Mouse (Mus musculus) lung, embryonic 14.5 days (tissue): Measurements from ENCODE around the gene Polr2h. TPM values are rescaled to one million over a fixed set of nuclear protein-coding genes. Genes with fewer than 3 reads are reported as not detected.

Experiments used
- ATAC-seq: fragments of 200-750 bp; cut with Nextera tagmentation; 2 replicates; pipeline ENCODE4 v1.8.0; 2017; ENCODE audit warnings: mild to moderate bottlenecking, moderate TSS enrichment, moderate library complexity; ENCODE audit not compliant: insufficient read depth
- DNase-seq: peaks from one replicate; pipeline ENCODE4 v3.0.0-alpha.2; 2015
- H3K27ac ChIP-seq: fragments of 300-500 bp; sonication (generic); 2 replicates; pipeline ENCODE4 v1.5.1; 2014; ENCODE audit warnings: low read depth, mild to moderate bottlenecking, moderate library complexity
- H3K27me3 ChIP-seq: fragments of 300-500 bp; sonication (generic); 2 replicates; pipeline ENCODE4 v1.6.1; 2014; ENCODE audit warnings: low read length, control low read depth; ENCODE audit not compliant: insufficient read depth
- H3K36me3 ChIP-seq: fragments of 300-500 bp; sonication (generic); 2 replicates; pipeline ENCODE4 v1.6.1; 2014; ENCODE audit warnings: control low read depth; ENCODE audit not compliant: insufficient read depth
- H3K4me1 ChIP-seq: fragments of 300-500 bp; sonication (generic); 2 replicates; pipeline ENCODE4 v1.6.1; 2014; ENCODE audit warnings: antibody characterized with exemption, control low read depth; ENCODE audit not compliant: insufficient read depth
- H3K4me2 ChIP-seq: fragments of 300-500 bp; sonication (generic); 2 replicates; pipeline ENCODE4 v1.6.1; 2014; ENCODE audit warnings: mild to moderate bottlenecking
- H3K4me3 ChIP-seq: fragments of 300-500 bp; sonication (generic); 2 replicates; pipeline ENCODE4 v1.5.1; 2014; ENCODE audit warnings: low read depth, low read length
- H3K9ac ChIP-seq: fragments of 300-500 bp; sonication (generic); 2 replicates; pipeline ENCODE4 v1.6.1; 2014
- H3K9me3 ChIP-seq: fragments of 300-500 bp; sonication (generic); 2 replicates; pipeline ENCODE4 v1.6.1; 2016; ENCODE audit warnings: low read depth, low read length, control low read depth
- CTCF ChIP-seq: IDR thresholded peaks from 2 replicates; pipeline ENCODE4 v1.5.1; 2016; ENCODE audit warnings: antibody characterized with exemption, low read depth
- WGBS: fragments of 180-500 bp; shearing (Covaris S2); extraction: QIAGEN DNeasy Blood & Tissue Kit; methylation state at CpG from one replicate; pipeline ENCODE4 v1.1.7; 2014; 5-methylcytosine and 5-hydroxymethylcytosine counted together
- polyA plus RNA-seq: library from polyadenylated mRNA; unstranded; fragments of >200 nt; fragmentation: Nextera tagmentation; extraction: Ambion mirVana; gene quantifications from 2 replicates; pipeline ENCODE4 v1.2.1, GENCODE M21; 2014

Gene Polr2h
- polyA plus RNA-seq, 1 experiment from 2014 or later, result 114 TPM

- H3K27me3 ChIP-seq, result no peaks in the 10 kb centered on the region
- peak overlapping the region; percentile 93 for H3K4me3 ChIP-seq
- H3K4me1 ChIP-seq, result peaks cover 3% of the 10 kb centered on the region; the same call in 1 of the 2 replicates
- DNase-seq (peak; percentile 14), ATAC-seq (no peak)
- H3K9me3 ChIP-seq, result no peaks in the 10 kb centered on the region
- peak overlapping the region; percentile 94 for H3K27ac ChIP-seq
- peaks cover 43% of the 10 kb centered on the region for H3K36me3 ChIP-seq
- WGBS, result 5% methylated on average over 14 of the region's 14 CpGs
- peak overlapping the region; percentile 99 for H3K4me2 ChIP-seq
- H3K9ac ChIP-seq, result peak overlapping the region; percentile 94
- no peak for TF ChIP-seq CTCF
Measured at GRCm38 (mm10) chr16:20673706-20674303, 43.7 kb upstream of the Polr2h start.

- DNase-seq, result no peak
Measured at GRCm38 (mm10) chr16:20675213-20675612, 42.3 kb upstream of the Polr2h start.

GRCm38 (mm10) chr16:20676702-20677101, 40.8 kb upstream of the Polr2h start:
- ATAC-seq, result no peak
- DNase-seq, result peak; percentile 45
- peaks cover 72% of the 10 kb centered on the region for H3K36me3 ChIP-seq
- H3K9me3 ChIP-seq, result no peaks in the 10 kb centered on the region
- H3K4me1 ChIP-seq, result peaks cover 3% of the 10 kb centered on the region; the same call in 1 of the 2 replicates
- TF ChIP-seq CTCF, result no peak; the same call in 1 of the 2 replicates
- no peak overlapping the region for H3K4me3 ChIP-seq
- H3K27ac ChIP-seq, result no peak overlapping the region
- no peak overlapping the region for H3K9ac ChIP-seq
- H3K27me3 ChIP-seq, result no peaks in the 10 kb centered on the region
- 73% methylated on average over 4 of the region's 4 CpGs for WGBS
- no peak overlapping the region for H3K4me2 ChIP-seq

More at GRCm38 (mm10) chr16:20675213-20675612, 42.3 kb upstream of the Polr2h start:
- Histone ChIP-seq H3K27ac (no peak overlapping the region), H3K27me3 (no peaks in the 10 kb centered on the region), H3K9ac (no peak overlapping the region), H3K4me1 (peaks cover 3% of the 10 kb centered on the region; the same call in 1 of the 2 replicates), H3K4me2 (peak overlapping the region; percentile 99), H3K9me3 (no peaks in the 10 kb centered on the region), H3K36me3 (peaks cover 57% of the 10 kb centered on the region), H3K4me3 (no peak overlapping the region)
- 90% methylated on average over 6 of the region's 6 CpGs for WGBS
- ATAC-seq, result no peak
- no peak for TF ChIP-seq CTCF

DNA sequence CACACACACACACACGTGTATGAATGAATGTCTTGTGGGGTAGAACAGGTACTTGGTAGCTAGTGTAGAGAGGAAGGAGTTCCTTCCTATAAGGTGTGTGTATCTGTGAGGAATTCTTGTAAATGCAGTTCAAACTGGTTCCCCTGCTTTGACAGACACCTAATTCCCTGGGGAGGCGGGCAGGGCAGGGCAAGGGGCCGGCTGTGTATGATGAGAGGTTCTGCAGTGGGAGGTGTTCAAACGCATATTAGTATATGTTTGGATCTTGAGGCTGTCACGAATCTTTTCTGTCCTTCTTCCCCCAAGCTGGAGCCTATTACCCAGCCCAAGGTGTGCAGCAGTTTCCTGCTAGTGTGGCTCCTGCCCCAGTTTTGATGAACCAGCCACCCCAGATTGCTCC, 40.1 kb upstream of the Polr2h start:
- H3K4me2 ChIP-seq, result no peak overlapping the region
- DNase-seq (no peak), ATAC-seq (no peak)
- no peak for TF ChIP-seq CTCF
- 76% methylated on average over 5 of the region's 5 CpGs for WGBS
- no peaks in the 10 kb centered on the region for H3K9me3 ChIP-seq
- no peak overlapping the region for H3K4me3 ChIP-seq
- H3K9ac ChIP-seq, result peak overlapping the region; percentile 29; the same call in 1 of the 2 replicates
- H3K36me3 ChIP-seq, result peaks cover 79% of the 10 kb centered on the region
- no peak overlapping the region for H3K27ac ChIP-seq
- H3K27me3 ChIP-seq, result no peaks in the 10 kb centered on the region
- H3K4me1 ChIP-seq, result no peaks in the 10 kb centered on the region

- no peaks in the 10 kb centered on the region for H3K4me1 ChIP-seq
- no peaks in the 10 kb centered on the region for H3K27me3 ChIP-seq
- no peak overlapping the region for H3K27ac ChIP-seq
- 72% methylated on average over 10 of the region's 10 CpGs for WGBS
- ATAC-seq (no peak), DNase-seq (peak; percentile 70)
- no peak for TF ChIP-seq CTCF
- 0 out of 2 replicates have a peak overlapping the region, but pooled peaks have one; percentile 29 for H3K9ac ChIP-seq
- H3K9me3 ChIP-seq, result no peaks in the 10 kb centered on the region
- H3K4me3 ChIP-seq, result no peak overlapping the region
- no peak overlapping the region for H3K4me2 ChIP-seq
- peaks cover 86% of the 10 kb centered on the region for H3K36me3 ChIP-seq
Measured at GRCm38 (mm10) chr16:20677974-20678675, 39.3 kb upstream of the Polr2h start.

- 83% methylated on average over 3 of the region's 3 CpGs for WGBS
- H3K36me3 ChIP-seq, result peaks cover 71% of the 10 kb centered on the region
- 0 out of 2 replicates have a peak, but pooled peaks cover 2% of the 10 kb centered on the region for H3K4me1 ChIP-seq
- H3K27me3 ChIP-seq, result no peaks in the 10 kb centered on the region
- DNase-seq (no peak), ATAC-seq (no peak)
- no peaks in the 10 kb centered on the region for H3K9me3 ChIP-seq
- TF ChIP-seq CTCF, result no peak
- no peak overlapping the region for H3K27ac ChIP-seq
- no peak overlapping the region for H3K4me3 ChIP-seq
- H3K9ac ChIP-seq, result no peak overlapping the region
- no peak overlapping the region for H3K4me2 ChIP-seq
Measured at GRCm38 (mm10) chr16:20690774-20691173, 26.7 kb upstream of the Polr2h start.

- Histone ChIP-seq H3K36me3 (peaks cover 62% of the 10 kb centered on the region), H3K4me1 (0 out of 2 replicates have a peak, but pooled peaks cover 2% of the 10 kb centered on the region), H3K4me3 (no peak overlapping the region), H3K9me3 (no peaks in the 10 kb centered on the region), H3K9ac (no peak overlapping the region), H3K27me3 (no peaks in the 10 kb centered on the region), H3K27ac (no peak overlapping the region), H3K4me2 (no peak overlapping the region)
- DNase-seq (no peak), ATAC-seq (no peak)
- 48% methylated on average over 1 of the region's 1 CpGs for WGBS
- TF ChIP-seq CTCF, result no peak
Measured at GRCm38 (mm10) chr16:20691617-20692016, 25.8 kb upstream of the Polr2h start.
